Mouse (Mus musculus) B cell, adult 62 days (primary cell): ENCODE results near the gene Gm21083. TPM values are rescaled to one million over a fixed set of nuclear protein-coding genes. Genes with fewer than 3 reads are reported as not detected.

Experiments used
- total RNA-seq: library from RNA; stranded (reverse); gene quantifications from 4 replicates; pipeline ENCODE4 v1.2.4, GENCODE M21; 2023

Gm21083 gene
- not detected in 4 replicates for total RNA-seq

GRCm38 (mm10) chr5:15577033-15577432 lies at the start of gene Gm21083:
Gm21083 (plus strand) TSS chr5:15577333.

GRCm38 (mm10) chr5:15529122-15529521 lies 48.0 kb upstream of the Gm21083 start, which contains the start of gene Gm21190:
Gm21190 (minus strand) TSS chr5:15529222.

DNA sequence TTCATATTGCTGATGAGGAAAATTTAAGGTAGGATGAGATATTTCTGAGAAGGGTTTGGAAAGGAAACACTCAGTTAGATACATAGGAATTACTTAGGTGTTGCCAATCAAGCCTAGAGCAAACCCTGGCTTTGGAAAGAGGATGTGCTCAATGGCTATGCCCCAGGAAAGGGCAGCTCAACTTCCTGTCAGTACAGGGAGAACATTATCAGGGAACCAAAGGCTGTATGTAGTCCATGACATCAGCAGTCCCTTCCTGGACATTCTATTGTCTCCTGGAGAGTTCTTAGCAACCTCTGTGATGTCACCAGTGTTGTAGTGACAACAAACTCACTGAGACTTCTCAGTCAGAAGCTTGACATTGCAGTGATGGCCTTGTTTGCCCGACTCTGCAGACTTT lies 41.6 kb downstream of the Gm21083 start, which contains the start of gene Speer4d:
Speer4d (plus strand) TSS at position 301 of the 400 bp plus-strand sequence.

Other genes starting within 250 kb of the Gm21083 start
- not detected in 4 replicates for gene Gm21149, start 100.8 kb upstream of the Gm21083 start, total RNA-seq
- gene Gm21190, start 48.1 kb upstream of the Gm21083 start, total RNA-seq = not detected in 4 replicates
- not detected in 4 replicates for gene Speer4d, start 41.7 kb downstream of the Gm21083 start, total RNA-seq
- not detected in 4 replicates for gene 4930572O03Rik, start 79.7 kb downstream of the Gm21083 start, total RNA-seq
- not detected in 4 replicates for gene Speer4c, start 136.9 kb downstream of the Gm21083 start, total RNA-seq